Mouse (Mus musculus): ENCODE results near the gene 4930563M21Rik.
"Not testable (repeated sequence)": the region's sequence is repeated elsewhere in the genome, so short reads cannot be mapped to it uniquely, and the experiment has no call there.

4930563M21Rik gene

DNA sequence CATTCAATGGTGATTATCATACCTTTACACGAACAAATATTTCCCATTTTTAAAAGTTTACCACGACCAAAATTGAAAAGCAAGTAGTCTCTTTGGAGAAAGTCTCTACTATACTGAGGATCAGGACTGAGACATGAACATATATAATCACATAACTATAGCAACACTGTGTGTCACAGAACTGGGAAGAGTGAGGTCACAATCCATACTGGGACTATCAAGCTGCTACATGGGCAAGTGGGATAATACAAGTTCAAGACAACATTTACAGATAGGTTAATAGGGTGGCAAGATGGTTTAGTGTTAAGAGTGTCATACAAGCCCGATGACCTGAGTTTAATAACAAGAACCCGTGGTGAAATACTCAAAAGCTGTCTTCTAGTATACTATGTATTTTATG, at the start of gene 4930563M21Rik:
4930563M21Rik (minus strand) TSS at position 101 of the 400 bp plus-strand sequence.
- no peak for DNase-seq (ENCODE audit: inconsistent ontology term)

DNA sequence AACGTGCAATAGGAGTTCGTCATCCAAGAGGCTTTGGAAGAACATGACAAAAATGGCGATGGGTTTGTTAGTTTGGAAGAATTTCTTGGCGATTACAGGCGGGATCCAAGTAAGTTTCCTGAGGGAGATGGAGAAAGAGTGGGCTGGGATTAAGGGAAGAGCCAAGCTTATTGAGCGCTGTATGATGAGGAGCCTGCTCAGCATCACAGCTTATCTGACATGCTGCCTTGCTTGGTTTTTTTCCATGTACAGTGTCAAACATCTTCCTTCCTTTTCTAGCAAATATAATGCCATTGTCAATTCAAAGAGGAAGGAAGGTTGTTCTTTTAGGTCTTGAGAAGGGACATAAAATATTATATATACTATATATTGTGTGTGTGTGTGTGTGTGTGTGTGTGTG, 45.8 kb upstream of the 4930563M21Rik start:
- DNase-seq (ENCODE audit: inconsistent ontology term), result no peak

DNA sequence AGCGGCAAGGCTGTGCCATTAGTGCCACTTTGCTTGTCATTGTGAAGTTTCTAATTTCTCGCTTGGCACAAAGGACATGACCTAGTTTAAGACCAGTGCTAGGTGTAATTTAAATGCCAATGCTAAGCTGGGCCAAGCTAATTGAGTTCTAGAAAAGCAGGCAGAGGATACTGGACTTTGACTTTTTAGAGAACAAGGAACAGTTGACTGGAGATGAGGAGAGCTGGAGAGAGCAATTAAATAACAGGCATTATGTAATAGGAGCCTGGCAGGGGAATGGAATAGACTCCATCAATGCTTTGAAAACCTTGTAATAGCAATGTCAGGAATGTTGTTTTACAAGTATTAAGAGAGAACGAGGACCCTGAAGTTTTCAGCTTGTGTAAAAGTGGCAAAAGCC, 43.4 kb upstream of the 4930563M21Rik start:
- DNase-seq (ENCODE audit: inconsistent ontology term), result peak; percentile 58

DNA sequence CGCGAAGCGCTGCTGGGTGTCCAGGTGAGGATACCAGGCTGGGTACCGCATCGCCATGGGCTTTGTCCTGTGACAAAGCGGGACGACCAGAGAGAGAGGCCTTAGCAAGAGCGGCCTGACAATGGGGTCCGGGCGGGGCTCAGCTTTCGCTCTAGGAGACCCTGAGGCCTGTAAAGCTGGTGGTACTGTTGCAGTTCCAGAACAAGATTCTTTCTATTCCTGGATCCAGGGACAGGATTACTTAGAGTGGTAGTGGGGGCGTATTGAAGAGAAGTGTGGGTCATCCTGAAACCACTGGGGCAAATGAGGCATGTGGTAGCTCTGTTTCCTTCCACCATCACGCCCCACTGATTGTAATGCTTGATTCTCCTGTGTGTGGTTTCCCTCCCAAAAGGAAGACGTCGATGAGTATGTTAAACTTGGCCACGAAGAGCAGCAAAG, 31.9 kb upstream of the 4930563M21Rik start:
- no peak for DNase-seq (ENCODE audit: inconsistent ontology term)

DNA sequence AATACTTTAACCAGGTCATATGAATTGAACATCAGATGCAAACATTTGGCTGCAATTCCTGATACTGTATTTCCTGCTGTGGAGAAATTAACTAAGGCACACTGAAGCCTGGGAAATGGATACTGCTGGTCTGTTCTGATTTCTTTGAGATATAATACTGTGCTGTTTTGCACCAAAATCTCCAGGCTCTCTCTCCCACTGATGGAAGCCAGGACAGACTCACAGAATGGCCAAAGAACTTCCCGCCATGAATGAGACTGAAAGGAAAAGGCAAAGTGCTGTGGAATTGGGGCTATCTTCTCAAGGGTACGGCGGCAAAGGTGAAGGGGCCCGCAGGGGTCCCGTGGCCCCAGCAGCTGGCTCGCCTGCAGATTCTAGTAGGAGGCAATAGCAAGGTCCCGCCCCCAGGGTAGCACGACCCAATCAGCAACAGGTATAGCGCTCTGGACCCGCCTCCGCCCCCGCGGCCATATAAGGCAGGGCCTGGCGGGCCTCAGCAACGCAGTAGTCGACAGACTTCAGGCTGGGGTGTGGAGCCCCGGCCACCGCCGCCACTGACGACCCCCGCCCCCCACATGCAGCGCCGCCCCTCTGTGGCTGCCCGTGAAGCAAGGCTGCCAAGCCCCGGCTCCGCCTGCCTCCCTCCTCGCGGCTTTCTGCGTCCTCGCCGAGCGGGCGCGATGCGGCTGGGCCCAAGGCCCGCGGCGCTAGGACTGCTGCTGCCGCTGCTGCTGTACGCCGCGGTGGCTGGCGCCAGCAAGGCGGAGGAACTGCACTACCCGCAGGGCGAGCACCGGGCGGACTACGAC, 31.2 kb upstream of the 4930563M21Rik start, which contains the start of gene Rcn2:
Rcn2 (plus strand) TSS at position 474 of the 809 bp plus-strand sequence.
- DNase-seq (ENCODE audit: inconsistent ontology term), result peak; percentile 97

- DNase-seq (ENCODE audit: inconsistent ontology term), result no peak
These were observed 21.9 kb upstream of the 4930563M21Rik start for GRCm38 (mm10) chr9:56032219-56032618.

- no peak for DNase-seq (ENCODE audit: inconsistent ontology term)
These were observed 16.9 kb upstream of the 4930563M21Rik start for GRCm38 (mm10) chr9:56027292-56027691.

GRCm38 (mm10) chr9:56024772-56025171, 14.4 kb upstream of the 4930563M21Rik start:
- DNase-seq (ENCODE audit: inconsistent ontology term), result no peak

DNA sequence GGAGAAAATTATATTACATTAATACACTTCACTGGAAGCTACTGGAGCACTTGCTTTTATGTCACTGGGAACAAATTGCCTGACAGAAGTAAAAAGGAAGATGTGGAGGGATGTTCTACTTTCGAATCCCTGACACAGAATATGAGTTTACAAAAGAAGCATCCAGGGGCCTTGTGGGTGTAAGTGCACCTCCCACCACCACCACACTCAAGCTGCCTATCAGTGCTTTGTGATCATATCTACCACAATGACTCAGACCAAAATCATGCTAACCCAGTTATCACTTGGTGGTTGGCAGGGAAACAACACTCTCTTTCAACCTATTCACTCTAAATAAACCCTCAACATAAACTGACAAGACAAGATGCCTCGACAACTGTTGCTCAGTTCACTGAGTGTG, 5.7 kb downstream of the 4930563M21Rik start:
- DNase-seq (ENCODE audit: inconsistent ontology term), result not testable (repeated sequence)

GRCm38 (mm10) chr9:55946819-55947218, 63.5 kb downstream of the 4930563M21Rik start:
- DNase-seq (ENCODE audit: inconsistent ontology term), result peak; percentile 13

DNA sequence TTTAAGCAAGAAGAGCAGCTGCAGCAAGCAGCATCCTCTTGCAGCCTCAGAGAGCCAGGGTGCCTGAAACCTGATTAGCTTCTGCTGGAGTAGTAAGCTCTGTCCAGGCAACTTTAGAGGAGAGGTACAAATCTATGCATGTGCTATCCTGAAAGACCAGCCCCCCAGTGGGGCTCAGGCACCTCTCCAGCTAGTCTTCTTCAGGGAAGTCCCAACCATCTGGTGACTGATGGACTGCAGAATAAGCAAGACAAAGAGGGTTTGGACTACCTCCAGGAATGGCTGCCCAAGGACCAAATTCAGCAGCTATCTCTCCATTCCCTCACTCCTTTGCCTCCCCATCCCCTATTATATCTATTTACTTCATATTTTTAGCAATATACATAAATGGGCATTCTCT, 69.0 kb downstream of the 4930563M21Rik start:
- DNase-seq (ENCODE audit: inconsistent ontology term), result no peak

GRCm38 (mm10) chr9:55938618-55938985, 71.7 kb downstream of the 4930563M21Rik start:
- DNase-seq (ENCODE audit: inconsistent ontology term), result no peak

GRCm38 (mm10) chr9:55937664-55938617, 72.4 kb downstream of the 4930563M21Rik start, which contains the start of gene Scaper:
Gene Scaper, minus strand, starts transcription at chr9:55938119.
- DNase-seq (ENCODE audit: inconsistent ontology term), result peak; percentile 93

DNA sequence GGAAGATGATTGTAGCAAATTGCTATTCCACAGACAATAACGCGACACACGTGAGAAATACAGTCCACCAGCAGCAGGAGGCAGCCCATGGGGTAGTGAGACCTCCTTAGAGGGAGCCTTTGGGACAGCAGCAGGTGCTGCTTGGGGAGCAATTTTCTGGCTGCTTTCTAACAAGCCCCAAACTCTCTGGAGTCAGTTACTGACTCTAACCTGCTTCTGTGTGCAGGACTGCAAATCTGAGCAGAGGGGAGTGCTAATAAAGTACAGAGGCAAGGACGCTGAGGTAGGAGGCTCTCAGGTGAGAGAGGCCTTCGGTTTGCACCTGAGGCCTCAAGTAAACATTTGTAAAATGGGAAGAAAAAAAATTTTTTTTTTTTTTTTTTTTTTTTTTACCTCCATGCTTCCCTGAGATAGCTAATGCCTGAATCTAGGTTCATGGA, 73.1 kb downstream of the 4930563M21Rik start:
- no peak for DNase-seq (ENCODE audit: inconsistent ontology term)

GRCm38 (mm10) chr9:55932482-55932881, 77.9 kb downstream of the 4930563M21Rik start:
- DNase-seq (ENCODE audit: inconsistent ontology term), result peak; percentile 20

DNA sequence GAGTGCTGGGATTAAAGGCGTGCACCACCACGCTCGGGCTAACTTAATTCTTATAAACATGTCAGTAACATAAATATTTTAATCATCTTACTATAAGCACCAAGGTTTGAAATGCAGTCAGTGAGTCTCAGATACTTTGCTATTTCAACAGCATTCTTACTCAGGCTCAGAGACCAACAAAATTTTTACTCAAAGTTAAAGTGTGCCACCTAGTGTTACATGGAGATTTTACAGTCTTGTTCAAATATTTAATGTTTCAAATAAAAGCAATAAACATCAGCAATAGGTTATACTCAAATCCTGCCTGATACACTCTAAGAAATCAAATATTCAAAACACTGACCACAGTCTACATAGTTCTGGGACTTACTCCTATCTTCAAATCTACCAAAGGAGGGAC, 91.8 kb downstream of the 4930563M21Rik start:
- DNase-seq (ENCODE audit: inconsistent ontology term), result peak; percentile 23

DNA sequence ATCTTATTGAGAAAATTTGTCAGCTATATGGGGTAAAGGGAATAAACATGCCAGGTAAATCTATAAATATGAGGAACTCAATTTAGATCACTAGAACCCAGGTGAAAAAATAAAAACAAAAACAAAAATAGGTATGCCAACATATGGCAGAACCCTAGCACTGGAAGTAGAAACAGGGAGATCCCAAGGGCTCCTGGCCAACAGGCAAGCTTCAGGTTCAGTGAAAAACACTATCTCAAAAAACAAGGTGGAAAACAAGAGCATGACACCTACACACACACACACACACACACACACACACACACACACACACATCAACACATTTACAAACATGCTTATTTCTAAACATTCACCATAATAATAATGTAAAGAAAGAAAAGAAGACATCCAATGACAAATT, 93.6 kb downstream of the 4930563M21Rik start:
- DNase-seq (ENCODE audit: inconsistent ontology term), result no peak

Measured in Muller cell, postnatal 12 days (primary cell).